Mouse (Mus musculus): ENCODE data around the gene Mapt.
A peak's percentile ranks its signal among the peaks of the same experiment; 100 is the strongest.
"Not testable (repeated sequence)": the region's sequence is repeated elsewhere in the genome, so short reads cannot be mapped to it uniquely, and the experiment has no call there.

Mapt gene

DNA sequence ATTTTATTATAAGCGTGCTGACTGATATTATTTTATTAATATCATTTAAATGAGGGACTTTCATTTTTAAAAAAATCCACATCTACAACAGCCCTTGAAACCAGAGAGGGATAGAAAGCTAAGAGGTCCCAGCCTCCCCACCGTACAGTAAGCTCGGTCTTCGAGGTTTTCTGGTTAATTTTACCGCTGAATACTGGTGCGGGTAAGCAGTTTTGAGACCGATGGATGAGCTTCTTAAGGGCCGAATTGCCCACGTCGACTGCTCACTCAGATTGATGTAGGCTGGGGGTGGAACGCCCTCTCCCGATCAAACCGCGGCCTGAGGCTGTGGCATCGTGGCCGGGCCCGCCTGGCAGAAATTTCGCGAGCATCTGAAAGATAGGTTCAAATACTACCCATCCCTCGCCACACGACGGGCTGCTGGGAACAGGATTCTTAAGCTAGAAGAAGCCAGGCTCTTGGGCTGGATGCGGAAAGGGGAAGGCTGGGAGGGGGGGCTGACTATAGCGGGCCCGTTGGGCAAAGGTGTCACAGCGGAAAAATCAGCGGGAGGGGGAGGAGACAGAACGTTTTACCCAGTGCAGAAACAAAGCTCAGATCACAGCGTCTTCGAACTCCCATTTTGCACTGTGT lies 2.5 kb downstream of the Mapt start:
- peak; percentile 36 for DNase-seq

DNA sequence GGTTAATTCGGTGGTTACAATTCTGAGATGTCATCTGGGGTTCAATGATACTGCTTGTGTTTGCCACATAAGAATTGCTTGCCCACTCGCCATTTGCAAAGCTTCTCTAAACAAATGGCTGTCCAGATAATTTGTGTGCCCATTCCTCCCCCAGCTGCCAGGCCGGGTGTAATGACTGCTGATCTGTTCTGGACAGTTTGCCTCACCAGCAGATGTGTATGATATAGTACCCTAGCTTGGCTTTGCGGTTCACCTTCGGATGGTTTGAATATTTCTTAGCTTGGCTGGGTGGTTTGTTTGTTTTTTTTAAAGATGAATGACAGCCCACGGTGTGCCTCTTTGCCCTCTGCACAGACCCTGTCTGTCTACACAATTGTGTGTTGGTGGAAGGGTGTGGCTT lies 3.5 kb downstream of the Mapt start:
- DNase-seq, result no peak

DNA sequence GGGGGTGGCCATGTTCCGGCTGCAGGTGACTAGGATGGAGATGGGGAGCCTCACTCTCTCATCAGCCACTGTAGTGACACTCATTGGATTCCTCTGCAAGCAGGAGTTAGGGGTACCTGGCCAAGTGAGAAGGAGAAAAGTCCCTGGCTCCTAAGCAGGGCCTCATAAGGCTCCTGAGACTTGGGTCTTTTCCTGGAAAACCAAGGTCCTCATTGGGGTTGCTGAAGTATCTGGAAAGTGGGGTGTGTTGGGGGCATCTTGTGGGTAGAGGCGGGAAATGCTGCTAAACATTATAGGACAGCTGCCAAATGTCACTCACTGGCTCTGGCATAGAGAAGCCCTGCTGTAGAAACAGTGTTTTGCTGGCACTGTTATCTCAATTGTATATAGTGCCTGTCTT lies 4.7 kb downstream of the Mapt start:
- DNase-seq, result no peak

DNA sequence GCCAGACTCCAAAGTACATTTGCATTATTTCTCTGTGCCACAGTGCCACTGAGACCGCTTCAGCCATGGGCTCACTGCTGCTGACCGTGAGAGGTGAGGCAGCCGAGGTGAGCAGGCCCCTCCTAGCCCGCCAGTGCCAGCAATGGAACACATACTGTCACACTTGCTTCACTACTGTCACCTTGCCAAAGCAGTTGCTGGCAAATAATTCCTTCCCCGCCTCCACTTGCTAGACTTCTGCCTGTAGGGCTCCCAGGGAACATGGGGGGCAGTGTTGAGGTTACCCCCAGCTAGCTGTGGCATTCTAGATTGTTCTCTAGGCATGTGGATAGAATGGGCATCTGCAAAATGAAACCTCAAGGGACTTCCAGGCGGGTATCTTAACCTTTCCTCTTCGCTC lies 6.0 kb downstream of the Mapt start:
- peak; percentile 31 for DNase-seq

DNA sequence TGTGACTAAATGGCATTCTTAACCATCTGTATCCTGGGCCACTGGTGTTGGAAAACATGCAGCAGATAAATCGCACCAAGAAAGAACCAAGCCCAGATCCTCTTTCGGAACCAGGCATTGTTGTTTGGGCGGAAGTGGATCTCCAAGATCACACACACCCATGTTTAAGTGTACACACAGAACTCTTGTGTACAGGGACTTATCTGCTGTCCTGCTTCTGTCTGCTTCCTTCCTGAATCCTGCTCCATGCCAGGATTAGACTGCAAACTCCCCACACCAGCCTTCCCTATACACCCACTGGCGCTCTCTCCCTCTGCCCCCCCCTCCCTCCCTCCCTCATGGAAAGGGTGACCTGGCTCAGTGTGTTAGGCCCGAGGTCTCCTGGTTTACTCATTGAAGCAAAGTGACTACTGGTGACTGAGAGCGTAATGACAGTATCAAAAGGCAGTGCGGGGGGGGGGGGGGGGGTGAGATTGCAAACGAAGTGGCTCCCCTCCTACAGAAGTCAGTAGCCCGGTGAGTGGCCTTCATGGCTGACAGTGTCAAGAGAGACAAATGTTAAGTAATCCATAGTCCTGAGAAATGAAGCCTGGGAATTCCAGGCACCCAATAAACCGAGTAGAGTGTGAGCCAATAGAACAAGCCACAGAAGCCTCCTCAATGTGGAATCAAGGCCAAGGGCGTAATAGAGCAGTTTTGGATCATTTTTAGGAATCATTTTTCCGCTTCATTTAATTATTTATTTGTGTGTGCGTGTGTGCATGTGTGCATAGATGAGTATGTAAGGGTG lies 7.0 kb downstream of the Mapt start:
- DNase-seq, result no peak

DNA sequence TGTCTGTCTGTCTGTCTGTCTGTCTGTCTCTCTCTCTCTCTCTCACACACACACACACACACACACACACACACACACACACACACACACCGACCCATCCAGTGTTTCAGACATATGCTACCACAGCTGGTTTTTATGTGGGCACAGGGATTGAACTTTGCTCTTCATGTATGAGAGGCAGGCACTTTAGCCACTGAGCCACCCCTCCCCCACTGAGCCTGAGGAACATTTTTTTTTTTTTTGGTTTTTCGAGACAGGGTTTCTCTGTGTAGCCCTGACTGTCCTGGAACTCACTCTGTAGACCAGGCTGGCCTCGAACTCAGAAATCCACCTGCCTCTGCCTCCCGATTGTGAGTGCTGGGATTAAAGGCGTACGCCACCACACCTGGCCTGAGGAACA lies 14.3 kb downstream of the Mapt start:
- not testable (repeated sequence) for DNase-seq

DNA sequence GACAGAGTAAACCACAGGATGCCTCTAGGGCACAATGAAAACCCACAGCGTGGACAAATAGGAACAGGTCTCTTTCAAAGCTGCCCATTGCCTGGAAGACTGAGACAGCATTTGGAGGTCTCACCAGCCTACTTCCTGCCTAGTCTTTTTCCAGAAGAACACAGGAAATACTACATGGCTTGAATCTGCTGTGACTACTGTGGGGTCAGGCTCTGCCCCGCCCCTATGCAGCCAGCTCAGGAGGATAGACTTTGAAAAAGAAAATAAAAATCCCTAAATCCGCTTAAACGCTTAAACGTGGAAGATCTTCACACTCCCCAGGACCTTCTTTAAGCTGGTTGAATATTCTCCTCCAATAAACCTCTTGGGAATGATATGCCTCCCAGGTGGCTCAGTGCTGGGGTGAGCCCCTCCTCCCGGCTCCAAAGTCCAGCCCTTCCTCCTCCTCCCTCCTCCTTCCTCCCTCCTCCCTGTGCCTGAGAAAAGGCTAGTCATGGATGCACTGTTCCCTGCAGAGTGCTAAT lies 15.0 kb downstream of the Mapt start:
- no peak for DNase-seq

DNA sequence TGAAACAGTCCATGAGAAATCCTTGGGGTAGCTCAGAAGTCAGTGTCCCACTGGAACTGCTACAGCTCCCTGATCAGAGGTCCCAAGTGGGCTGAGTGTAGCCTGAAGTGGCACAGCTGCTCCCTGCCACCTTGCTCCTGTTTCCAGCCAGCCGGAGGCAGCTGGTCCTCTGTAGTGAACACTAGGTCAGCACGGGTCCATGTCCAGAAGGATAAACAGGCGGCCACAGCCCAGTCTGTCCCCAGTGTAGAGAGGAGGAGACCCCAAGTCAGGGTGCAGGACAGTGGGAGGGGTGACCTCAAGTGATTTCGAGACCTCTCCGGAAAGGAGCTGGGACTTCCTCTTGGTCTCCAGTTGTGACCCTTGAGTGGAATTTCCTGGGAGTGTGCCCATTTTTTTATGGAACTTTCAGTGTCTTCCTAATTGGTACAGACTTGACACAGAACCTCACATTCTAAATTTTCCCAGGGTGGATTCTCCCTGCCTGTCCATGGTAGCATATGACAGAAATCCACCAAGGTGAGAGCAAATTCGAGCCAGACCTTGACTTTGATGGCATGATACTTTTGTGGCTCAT lies 16.0 kb downstream of the Mapt start:
- no peak for DNase-seq

DNA sequence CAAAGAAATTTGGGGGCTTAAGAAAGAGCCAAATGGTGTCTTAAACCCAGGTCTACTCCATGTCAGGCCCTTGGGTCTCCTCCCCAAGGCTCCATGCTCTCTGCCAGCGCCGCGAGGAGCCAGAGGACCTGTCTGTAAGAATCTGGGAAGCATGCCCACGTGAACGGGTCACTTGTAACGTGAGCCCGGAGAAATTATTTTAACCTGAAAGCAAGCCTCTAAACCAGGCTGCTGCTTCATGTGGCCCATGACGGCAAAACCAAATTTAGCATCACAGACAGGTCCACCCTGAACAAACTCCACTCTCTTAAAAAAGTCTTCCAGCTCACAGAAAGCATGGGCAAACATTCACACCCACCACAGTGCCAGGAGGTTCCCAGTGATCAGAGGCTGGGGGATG lies 18.2 kb downstream of the Mapt start:
- DNase-seq, result no peak

DNA sequence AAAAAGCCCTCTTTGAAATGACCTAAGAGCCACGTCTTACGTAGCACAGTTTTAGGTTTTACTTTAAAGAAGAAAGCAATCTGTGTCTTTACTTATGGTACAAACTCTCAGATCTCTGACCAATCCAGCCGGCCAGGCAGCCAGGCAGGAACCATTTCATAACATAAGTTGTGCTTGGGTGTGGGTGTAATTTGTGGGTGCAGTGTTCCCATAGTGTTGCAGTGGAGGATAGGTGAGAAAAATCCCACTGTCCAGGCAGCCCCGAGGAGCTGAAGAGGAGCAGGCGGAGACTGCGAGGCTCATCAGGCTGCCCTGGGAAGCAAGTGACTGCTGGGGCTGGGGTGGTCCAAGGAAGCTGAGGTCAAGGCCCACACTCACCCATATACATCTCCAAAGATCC lies 19.9 kb downstream of the Mapt start:
- no peak for DNase-seq

DNA sequence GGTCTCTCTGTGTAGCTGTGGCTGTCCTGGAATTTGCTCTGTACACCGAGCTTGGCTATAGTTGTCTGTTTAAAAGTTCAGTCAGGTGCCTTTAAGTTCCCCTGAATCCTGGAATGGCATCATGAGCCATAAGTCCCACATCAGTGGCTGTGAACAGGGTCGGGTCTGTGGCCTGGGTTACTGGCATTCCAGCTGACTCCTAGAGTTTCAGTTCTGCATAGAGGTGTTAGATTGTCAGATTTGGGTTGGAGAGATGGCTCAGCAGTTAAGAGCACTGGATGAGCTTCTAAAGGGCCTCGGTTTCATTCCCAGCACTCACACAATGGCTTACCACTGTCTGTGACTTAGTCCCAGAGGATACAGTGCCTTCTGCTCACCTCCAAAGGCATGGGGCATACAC lies 20.9 kb downstream of the Mapt start:
- DNase-seq, result no peak

DNA sequence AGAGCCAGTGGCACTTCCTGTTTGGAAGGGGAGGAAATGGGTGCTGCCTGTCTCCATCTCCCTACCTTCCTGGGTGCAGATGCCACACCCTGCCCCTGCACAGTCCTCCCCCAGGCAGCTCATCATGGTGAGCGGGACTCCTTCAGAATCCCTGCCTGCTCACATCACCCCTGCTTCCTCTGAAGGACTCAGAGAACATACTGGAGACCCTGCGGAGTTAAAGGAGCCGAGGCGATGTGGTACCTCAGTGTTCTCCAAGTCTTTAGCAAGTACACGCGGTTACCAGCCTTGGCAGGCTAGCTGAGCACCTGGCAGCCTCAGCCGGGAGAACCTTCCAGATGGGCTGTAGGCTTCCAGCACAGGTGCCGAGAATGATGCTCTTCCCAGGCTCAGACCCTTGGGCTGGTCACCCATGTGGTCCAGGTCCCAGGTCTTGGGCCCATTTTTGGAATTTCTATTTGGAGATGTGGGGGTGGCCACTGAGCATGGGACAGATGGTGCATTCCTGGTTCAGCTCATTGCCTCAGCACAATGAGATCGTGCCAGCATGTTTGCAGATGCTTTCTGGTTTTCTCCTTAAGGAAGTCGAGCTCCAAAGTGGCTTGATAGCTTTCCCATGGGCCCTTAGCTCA lies 23.3 kb downstream of the Mapt start:
- no peak for DNase-seq

DNA sequence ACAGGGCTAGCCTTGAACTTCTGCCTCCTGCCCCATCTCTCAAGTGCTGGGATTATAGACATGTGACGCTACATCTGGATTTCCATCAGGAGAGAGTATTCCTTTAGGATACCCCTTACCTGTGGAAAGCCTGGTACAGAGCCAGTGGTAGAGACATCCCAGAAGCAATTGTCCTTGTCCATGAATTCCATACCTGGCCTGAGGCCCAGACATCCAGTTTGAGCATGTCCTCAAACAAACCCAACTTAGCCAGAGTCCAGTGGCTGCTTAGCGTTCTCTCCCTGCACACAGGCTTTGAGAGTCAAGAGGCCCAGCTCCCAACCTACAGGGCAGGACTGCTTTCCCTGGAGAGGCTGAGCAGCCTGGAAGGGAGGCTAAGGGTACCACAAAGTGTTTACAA lies 25.0 kb downstream of the Mapt start:
- no peak for DNase-seq

DNA sequence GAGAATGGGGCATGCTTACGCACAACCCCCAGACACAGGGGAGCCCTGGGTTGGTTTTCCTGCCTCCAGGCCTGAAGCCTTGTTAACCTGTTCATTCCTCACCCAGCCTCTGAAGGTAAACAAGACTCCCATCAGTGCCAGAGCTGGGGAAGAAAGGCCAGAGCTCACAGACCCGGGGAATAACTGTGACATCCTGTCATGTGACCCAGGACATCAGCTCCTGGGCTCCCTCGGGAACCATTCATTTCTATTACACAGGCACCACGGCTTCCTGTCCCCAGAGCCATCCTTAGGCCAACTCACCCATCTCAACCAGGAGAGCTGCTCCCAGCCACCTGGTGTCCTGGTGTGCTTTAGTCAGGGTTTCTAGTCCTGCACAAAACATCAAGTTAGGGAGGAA lies 27.8 kb downstream of the Mapt start:
- no peak for DNase-seq

DNA sequence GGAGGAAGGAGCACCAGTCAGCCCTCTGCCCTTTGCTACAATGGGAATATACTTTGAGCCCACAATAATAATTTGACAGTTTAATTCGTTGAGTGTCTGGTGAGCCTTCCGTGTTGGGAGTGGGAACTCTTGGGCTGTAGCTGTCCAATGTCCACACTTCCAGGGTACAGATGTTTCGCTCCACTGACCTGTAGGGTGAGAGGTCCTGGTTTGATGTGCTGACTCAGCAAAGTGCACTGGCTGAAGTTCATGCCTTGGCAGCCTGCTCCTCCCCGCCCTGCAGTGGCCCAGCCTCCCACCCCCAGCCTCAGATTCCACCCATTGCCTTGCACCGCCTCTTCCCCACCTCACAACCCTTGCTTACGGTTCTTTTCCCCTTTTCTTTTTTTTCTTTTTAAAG lies 33.5 kb downstream of the Mapt start:
- DNase-seq, result no peak

DNA sequence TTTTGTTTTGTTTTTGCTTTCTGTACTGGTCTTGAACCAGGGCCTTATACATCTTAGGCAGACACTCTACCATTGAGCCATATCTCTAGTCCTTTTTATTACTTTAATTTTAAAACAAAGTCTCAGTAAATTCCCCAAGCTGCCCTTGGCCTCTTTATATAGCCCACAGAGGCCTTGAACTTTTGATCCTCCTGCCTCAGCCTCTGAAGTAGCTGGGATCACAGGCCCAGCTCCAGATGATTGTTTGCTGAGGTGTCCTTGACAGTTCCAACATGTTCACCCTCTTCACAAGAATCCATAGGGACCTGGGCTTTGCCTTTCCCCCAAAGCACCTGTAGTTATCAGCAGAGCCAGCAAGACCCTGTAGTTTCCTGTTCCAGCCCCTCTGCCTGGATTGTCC lies 34.5 kb downstream of the Mapt start:
- no peak for DNase-seq

DNA sequence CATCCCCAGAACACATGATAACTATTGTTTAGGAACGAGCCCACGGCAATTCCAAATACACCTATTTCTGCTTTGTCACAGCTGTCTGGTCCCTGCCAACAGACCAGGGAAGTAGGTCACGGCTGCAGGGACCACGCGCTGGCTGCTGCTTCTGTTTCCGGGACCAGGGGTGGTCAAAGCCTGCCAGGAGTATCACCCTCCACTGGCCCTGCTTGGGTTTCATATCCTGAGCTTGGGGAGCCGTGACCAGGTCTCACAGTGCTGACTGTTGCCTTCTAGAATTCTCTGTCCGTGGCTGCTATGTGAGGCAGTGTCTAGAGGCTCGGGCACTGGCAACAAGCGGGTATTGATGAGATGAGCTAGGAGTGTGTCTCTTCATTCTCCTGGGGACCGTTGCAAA lies 36.2 kb downstream of the Mapt start:
- no peak for DNase-seq

DNA sequence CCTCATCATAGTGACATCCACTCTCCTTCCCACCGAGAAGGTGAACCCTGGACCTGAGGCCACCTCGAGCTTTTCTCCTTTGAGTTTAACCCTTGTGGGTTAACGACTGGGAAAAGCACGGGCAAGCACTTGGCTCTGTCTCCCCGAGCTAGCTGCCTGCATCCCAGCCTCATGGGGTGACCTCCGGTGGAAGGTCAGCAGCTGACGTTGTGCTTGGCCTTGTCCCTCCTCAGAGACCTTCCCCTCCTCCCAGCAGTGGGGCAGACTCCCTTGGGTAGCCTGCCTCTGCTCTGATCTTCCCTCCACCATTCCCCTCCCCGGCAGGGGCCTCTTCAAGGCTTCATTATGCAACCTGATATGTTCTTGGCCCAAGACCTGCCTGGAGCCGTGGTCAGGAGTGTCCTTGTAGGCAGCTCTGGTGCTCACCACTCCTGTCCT lies 38.2 kb downstream of the Mapt start:
- no peak for DNase-seq

DNA sequence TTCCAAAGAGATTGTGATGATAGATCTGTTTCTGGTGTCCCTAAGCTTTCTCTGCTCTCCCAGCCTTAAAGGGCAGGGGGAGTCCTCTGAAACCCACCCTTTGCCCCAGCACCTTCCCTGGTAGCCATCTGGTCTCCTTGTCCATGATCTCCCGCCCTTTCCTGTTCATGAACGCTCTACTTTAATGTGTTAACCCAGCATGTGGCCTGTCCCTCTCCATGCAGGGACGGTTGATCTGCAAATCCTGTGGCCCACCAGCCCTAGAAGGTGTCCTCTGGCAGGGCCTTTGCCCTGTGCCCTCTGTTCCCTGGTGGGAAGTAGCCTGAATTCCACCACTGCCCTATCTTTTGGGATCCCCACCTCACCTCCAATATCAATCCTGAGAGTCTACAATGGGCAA lies 39.3 kb downstream of the Mapt start:
- DNase-seq, result no peak

DNA sequence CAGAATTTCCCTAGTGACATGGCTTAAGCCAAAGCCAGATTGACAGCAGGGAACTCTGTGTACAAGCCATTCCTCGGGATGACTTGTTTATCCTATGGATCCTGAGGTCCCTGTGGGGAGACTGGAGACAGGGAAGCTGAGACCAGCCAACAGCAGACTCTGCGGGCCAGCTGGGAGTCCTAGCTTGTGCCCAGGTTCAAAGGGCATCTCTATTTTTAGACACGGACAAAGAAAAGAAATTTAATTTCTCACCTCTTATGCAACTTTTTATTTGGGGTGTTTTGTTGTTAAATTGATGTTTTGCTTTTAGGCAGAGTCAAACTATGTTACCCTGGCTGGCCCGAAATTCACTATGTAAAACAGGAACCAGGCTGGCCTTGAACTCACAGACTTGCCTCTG lies 39.7 kb downstream of the Mapt start:
- DNase-seq, result no peak

DNA sequence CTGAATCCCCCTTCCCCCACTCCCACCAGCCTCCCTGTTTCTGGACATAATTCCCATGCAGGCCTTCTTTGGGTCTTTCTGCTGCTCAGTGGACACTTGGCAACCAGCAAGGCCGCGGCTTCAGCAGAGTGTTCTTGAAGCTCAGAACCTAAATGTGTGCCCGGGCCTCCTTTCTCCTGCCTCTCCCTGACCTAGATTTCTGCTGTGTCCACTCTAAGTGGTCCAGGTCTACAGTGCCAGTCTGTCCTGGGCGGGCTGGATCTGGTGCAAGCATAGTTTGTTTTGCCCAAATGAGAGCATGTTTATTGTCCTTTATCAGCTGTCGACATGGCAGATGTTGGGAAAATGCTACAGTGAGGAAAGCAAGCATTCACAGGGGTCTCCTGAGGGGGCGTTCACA lies 40.7 kb downstream of the Mapt start:
- no peak for DNase-seq

DNA sequence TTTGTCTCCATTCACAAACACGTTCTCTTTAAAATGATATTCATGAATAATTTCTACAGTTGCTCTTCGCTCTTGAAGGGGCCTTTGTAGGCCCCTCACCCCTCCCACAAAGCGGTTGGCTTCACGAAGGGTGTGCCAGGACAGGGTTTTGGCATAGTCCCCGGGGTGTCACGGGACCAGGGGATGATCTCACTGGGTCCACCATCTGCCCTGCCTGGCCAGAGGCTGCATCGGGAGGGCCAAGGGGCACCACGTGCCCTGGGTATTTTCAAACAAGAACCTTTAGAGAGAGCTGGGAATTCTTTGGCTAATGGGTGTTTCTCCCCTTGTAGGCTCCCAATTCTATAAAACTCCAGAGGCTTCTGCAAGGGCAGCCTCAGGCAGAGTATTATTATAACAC lies 41.2 kb downstream of the Mapt start:
- DNase-seq, result peak; percentile 64

DNA sequence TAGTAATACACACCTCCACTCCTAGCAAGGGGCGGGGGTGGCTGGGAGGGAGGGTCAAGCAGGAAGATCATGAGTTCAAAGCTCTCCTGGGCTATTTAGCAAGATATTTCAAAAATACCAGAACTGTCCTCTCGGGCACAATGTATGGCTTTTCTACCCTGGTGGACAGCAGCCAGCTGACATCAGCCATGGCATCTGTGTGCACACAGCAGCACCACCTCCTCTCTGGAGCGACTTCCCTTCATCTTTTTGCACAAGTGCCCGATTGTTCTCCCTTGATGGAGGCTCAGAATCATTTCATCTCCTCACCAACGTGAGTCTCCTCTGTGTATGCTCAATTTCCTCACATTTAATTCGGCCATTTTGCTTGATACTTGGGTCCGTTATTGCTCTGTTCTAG lies 44.6 kb downstream of the Mapt start:
- no peak for DNase-seq

DNA sequence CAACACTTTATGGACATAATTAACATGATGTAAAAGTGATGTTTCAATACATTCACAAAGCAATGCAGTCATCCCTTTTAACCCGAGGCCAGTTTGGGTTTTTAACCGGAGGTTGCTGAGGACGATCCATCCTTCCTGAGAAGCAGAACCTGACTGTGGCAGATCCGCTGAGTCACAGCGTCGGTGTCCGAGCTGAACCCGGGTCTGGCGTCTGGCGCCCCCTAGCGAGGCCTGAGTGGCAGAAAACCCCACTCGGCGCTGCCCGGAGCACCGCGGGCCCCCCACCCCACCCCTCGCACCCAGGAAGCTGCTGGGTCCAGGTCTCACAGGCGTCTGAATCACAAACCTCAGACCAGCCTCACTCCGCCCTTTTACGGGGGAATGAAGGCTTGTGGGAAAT lies 47.0 kb downstream of the Mapt start:
- DNase-seq, result peak; percentile 73
